Mouse (Mus musculus) limb, embryonic 12.5 days (tissue): ENCODE measurements around the gene Gm10153. TPM values are rescaled to one million over a fixed set of nuclear protein-coding genes. Genes with fewer than 3 reads are reported as not detected.
"Not testable (repeated sequence)": the region's sequence is repeated elsewhere in the genome, so short reads cannot be mapped to it uniquely, and the experiment has no call there.

Source experiments
- ATAC-seq: fragments of 200-750 bp; cut with Nextera tagmentation; 2 replicates; pipeline ENCODE4 v1.8.0; 2017; ENCODE audit warnings: low read depth, moderate TSS enrichment; ENCODE audit not compliant: insufficient number of reproducible peaks, insufficient read depth, low FRiP score, low TSS enrichment
- H3K27ac ChIP-seq: fragments of 300-500 bp; sonication (generic); 2 replicates; pipeline ENCODE4 v1.5.1; 2016; ENCODE audit warnings: mild to moderate bottlenecking, moderate library complexity
- H3K27me3 ChIP-seq: fragments of 300-500 bp; sonication (generic); 2 replicates; pipeline ENCODE4 v1.6.1; 2016; ENCODE audit warnings: mild to moderate bottlenecking, moderate library complexity
- H3K36me3 ChIP-seq: fragments of 300-500 bp; sonication (generic); 2 replicates; pipeline ENCODE4 v1.6.1; 2016; ENCODE audit warnings: mild to moderate bottlenecking, moderate library complexity
- H3K4me1 ChIP-seq: fragments of 300-500 bp; sonication (generic); replicated peaks from 2 replicates; pipeline ENCODE4 v1.6.1; 2016
- H3K4me2 ChIP-seq: fragments of 300-500 bp; sonication (generic); 2 replicates; pipeline ENCODE4 v1.6.1; 2016; ENCODE audit warnings: mild to moderate bottlenecking, moderate library complexity
- H3K4me3 ChIP-seq: fragments of 300-500 bp; sonication (generic); replicated peaks from 2 replicates; pipeline ENCODE4 v1.5.1; 2016; ENCODE audit warnings: mild to moderate bottlenecking
- H3K9ac ChIP-seq: fragments of 300-500 bp; sonication (generic); replicated peaks from 2 replicates; pipeline ENCODE4 v1.6.1; 2016; ENCODE audit warnings: mild to moderate bottlenecking, moderate library complexity
- H3K9me3 ChIP-seq: fragments of 300-500 bp; sonication (generic); 2 replicates; pipeline ENCODE4 v1.6.1; 2016; ENCODE audit warnings: mild to moderate bottlenecking, moderate library complexity
- WGBS: fragments of 180-500 bp; shearing (Covaris S2); methylation state at CpG from one replicate; pipeline ENCODE4 v1.1.7; 2016; 5-methylcytosine and 5-hydroxymethylcytosine counted together
- polyA plus RNA-seq: library from polyadenylated mRNA; unstranded; fragments of >200 nt; fragmentation: Nextera tagmentation; extraction: Ambion mirVana; gene quantifications from 2 replicates; pipeline ENCODE4 v1.2.1, GENCODE M21; 2016

Gene Gm10153
- polyA plus RNA-seq, 1 experiment from 2014 or later = not detected

GRCm38 (mm10) chr7:142143506-142144010 lies 46.6 kb downstream of the Gm10153 start:
- not testable (repeated sequence) for H3K27ac ChIP-seq, ATAC-seq, H3K36me3 ChIP-seq, H3K4me2 ChIP-seq, H3K9me3 ChIP-seq, H3K4me3 ChIP-seq, H3K4me1 ChIP-seq, H3K9ac ChIP-seq
- H3K27me3 ChIP-seq = peaks cover 10% of the 10 kb centered on the region; the same call in 1 of the 2 replicates
- 43% methylated on average over 1 of the region's 1 CpGs for WGBS

- Histone ChIP-seq H3K27ac (no peak overlapping the region), H3K9me3 (no peaks in the 10 kb centered on the region), H3K4me2 (no peak overlapping the region), H3K36me3 (no peaks in the 10 kb centered on the region), H3K9ac (no peak overlapping the region), H3K4me3 (no peak overlapping the region), H3K27me3 (peaks cover 10% of the 10 kb centered on the region; the same call in 1 of the 2 replicates), H3K4me1 (0 out of 2 replicates have a peak, but pooled peaks cover 7% of the 10 kb centered on the region)
- 5% methylated on average over 1 of the region's 1 CpGs for WGBS
- ATAC-seq = no peak
These were observed 49.5 kb downstream of the Gm10153 start for GRCm38 (mm10) chr7:142140696-142141095.

Other genes starting within 250 kb of the Gm10153 start
- gene Brsk2, start 240.6 kb downstream of the Gm10153 start, polyA plus RNA-seq = 0.31 and 0.84 TPM in 2 replicates
- 62.2 and 64.1 TPM in 2 replicates for gene Mob2, start 129.3 kb downstream of the Gm10153 start, polyA plus RNA-seq
- gene Dusp8, start 94.5 kb downstream of the Gm10153 start, polyA plus RNA-seq = 0.88 and 1.0 TPM in 2 replicates
- not detected in 2 replicates for gene Gm45618, start 69.7 kb downstream of the Gm10153 start, polyA plus RNA-seq
- not detected in 2 replicates for gene Gm39115, start 54.4 kb downstream of the Gm10153 start, polyA plus RNA-seq
- not detected in 2 replicates for gene Gm45337, start 45.8 kb downstream of the Gm10153 start, polyA plus RNA-seq
- gene Gm29735, start 33.3 kb downstream of the Gm10153 start, polyA plus RNA-seq = not detected in 2 replicates
- gene Gm4553, start 24.6 kb downstream of the Gm10153 start, polyA plus RNA-seq = not detected in 2 replicates
- not detected in 2 replicates for gene Krtap5-2, start 14.4 kb downstream of the Gm10153 start, polyA plus RNA-seq
- gene Krtap5-3, start 11.0 kb upstream of the Gm10153 start, polyA plus RNA-seq = not detected in 2 replicates
- gene Gm7579, start 21.5 kb upstream of the Gm10153 start, polyA plus RNA-seq = not detected in 2 replicates
- not detected in 2 replicates for gene Krtap5-5, start 39.6 kb upstream of the Gm10153 start, polyA plus RNA-seq
- gene Gm40460, start 50.7 kb upstream of the Gm10153 start, polyA plus RNA-seq = not detected in 2 replicates
- gene Gm2431, start 68.0 kb upstream of the Gm10153 start, polyA plus RNA-seq = not detected in 2 replicates
- not detected in 2 replicates for gene Gm4559, start 84.0 kb upstream of the Gm10153 start, polyA plus RNA-seq
- gene Krtap5-1, start 106.7 kb upstream of the Gm10153 start, polyA plus RNA-seq = not detected in 2 replicates
- not detected in 2 replicates for gene Krtap5-4, start 113.2 kb upstream of the Gm10153 start, polyA plus RNA-seq
- gene Ifitm10, start 183.4 kb upstream of the Gm10153 start, polyA plus RNA-seq = 0.27 and 0.33 TPM in 2 replicates
- 0.63 and 3.4 TPM in 2 replicates for gene Gm49369, start 192.3 kb upstream of the Gm10153 start, polyA plus RNA-seq
- gene Ctsd, start 197.6 kb upstream of the Gm10153 start, polyA plus RNA-seq = 135 and 145 TPM in 2 replicates
- 0.60 TPM in 1 of 2 replicates, not detected in the other for gene Syt8, start 244.5 kb upstream of the Gm10153 start, polyA plus RNA-seq